Mouse (Mus musculus) layer of hippocampus, adult 9-10 months (tissue): ENCODE results near the gene Igsf9.
A peak's percentile ranks its signal among the peaks of the same experiment; 100 is the strongest.

ENCODE experiments used
- DNase-seq: peaks from one replicate; pipeline ENCODE4 v3.0.0; 2022; ENCODE audit warnings: low spot score

Gene Igsf9

DNA sequence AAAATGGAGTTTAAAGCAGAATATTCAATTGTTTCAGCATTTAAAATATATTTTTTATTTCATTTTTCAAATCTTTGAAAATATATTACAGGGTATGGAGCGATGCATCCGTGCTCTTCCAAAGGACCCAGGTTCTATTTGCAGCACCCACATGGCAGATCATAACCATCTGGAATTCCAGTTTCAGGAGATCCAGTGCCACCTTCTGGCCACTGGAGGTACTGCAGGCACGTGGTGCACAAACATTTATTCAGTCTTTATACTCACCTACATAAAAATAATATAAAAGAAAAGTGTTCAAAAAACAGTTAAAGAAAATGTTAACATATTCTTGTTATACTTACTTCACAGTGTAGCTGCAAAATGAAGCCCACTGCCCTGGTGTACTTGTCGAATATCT, 36.4 kb downstream of the Igsf9 start:
- DNase-seq, result no peak

DNA sequence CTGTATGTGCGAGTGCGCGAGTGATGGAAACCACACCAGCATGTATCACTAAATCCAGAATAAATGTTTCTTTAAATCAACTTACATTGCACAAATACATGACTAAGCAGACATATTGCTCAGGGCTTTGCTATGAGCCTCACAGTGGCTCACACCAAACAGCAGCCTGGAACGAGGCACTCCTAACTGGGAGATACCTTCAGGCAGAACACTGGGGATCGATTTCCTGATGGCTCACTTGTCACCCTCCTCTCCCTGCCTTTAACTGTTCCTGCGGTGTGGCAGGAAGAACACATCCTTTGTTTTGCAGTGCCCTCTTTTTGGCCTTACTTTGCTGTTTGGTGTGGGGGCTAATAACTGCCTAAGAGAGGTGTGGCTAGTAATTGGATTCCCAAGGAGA, 38.1 kb downstream of the Igsf9 start:
- DNase-seq, result no peak

- no peak for DNase-seq
These were observed 39.2 kb downstream of the Igsf9 start, which contains the start of gene Cfap45 for GRCm38 (mm10) chr1:172520576-172521440. TSS of gene Cfap45 (plus strand) at chr1:172520801.

DNA sequence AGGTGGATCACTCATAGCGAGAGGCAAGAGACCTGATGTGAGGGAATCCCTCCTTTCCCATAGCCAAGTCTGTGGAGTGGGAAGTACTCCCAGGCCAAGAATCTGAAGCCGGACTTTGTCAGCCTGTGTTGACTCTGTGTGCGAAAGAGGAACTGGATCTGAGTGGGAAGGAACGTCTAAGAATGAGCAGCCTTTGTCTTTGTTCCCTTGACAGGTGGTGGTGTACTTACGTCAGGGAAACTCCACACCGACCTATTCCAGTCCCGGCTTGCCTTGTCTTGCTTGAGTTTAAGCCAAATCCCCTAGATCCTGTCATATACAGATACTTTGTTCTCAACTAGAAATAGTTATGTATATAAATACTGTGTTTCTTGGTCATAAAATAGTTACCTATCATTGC, 40.9 kb downstream of the Igsf9 start:
- DNase-seq, result no peak

- no peak for DNase-seq
These were observed 42.1 kb downstream of the Igsf9 start for GRCm38 (mm10) chr1:172523699-172524101.

DNA sequence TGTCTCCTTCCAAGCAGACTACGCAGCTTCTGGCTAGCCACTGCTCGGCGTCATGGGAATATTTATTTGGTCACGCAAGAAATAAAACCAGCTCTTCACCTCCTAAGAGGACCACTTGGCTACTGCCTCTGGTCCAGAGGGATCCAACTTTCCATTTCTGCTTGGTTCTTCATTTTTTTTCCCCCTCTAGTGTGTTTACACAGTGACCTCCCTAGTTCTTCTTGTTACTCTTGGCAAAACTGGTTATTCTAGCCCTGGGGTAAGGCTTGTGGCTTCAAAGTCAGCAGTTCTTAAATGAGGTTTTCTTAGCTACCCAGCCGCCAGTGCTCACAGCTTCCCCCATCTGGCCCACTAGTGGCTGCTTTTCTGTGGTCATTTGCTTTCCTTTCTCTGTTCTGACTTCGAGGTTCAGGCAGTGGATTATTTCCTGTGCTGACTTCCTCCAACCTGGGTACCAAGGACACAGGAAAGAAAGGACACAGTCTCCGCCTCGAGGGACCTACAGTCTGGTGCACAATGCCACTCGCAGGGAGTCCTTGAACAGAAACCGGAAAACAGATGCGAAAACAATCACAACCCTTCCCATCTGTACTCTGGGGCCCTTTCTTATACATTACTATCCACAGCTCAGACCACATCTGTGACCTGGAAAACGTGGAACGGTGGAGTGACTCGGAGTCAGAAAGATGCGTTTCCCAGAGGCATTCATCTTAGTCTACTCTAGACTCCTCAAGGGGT, 43.6 kb downstream of the Igsf9 start:
- no peak for DNase-seq

GRCm38 (mm10) chr1:172525971-172526370, 44.4 kb downstream of the Igsf9 start:
- DNase-seq, result no peak

DNA sequence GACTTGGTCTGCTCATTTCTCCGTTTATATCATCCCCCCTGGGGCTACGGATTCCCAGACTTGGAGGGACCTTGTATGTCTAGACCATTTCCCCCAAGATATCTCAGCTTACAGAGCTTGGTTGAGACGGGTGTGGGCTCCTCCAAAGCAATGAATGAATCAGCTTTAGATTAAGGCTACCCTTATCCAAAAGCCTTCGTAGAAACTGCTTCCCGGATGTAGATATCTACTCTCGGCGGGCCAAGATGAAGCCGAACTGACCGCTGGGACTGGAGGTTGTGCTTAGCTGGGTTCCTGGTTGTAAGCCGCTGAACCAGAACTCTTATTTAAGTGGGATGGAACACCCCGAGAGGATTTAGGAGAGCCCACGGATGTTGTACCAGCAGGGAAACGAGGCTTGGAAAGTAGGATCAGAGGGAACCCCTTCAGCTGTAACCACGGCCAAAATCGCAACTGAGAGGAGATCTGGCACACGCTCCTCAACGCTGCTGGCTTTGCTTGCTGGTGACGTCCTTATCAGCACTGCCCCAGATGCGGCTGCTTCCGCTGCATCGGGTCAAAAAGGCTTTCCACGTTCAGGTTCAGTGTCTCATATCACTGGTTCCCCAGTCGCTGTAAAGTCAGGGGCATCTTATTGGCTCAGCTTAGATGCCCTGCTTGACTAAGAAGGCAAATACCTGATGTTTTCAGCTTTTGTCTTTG, 44.9 kb downstream of the Igsf9 start:
- DNase-seq, result no peak

DNA sequence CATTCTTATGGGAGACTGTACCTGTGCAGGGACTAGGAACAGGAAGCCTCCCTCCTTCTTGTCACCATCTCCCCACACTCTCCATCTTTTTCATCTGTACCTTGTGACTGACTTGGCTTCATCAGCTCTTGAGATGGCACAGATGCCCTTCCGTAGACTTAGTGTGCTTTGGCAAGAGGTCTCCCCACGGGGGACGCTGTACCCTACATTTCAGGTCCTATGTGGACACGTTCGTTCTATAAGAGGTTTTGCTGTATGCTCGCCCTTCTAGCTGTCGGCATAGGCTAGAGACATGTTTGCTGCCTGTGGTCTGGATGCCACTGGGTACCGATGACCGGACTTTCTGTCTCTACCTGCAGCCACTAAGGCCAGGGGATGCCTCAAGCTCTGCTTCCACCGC, 45.8 kb downstream of the Igsf9 start:
- no peak for DNase-seq

GRCm38 (mm10) chr1:172528701-172529100, 47.1 kb downstream of the Igsf9 start:
- DNase-seq, result peak; percentile 79

- no peak for DNase-seq
These were observed 49.1 kb downstream of the Igsf9 start for GRCm38 (mm10) chr1:172530544-172531220.

DNA sequence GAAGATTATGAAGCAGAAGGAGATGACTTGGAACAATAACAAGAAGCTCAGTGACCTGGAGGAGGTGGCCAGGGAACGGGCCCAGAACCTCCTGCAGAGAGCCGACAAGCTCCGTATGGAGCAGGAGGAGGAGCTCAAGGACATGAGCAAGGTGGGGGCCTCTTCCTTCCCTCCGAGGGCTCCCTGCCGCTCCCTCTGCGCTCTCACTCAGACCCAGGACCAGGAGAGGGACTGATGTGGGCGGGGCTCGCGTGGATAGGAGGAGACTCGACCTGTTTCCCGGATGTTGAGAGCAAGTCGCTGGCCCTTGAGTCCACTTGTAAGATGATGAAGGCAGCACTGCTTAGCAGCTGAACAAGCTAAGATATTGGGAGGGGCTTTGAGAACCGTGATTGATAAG, 51.0 kb downstream of the Igsf9 start:
- DNase-seq, result no peak

DNA sequence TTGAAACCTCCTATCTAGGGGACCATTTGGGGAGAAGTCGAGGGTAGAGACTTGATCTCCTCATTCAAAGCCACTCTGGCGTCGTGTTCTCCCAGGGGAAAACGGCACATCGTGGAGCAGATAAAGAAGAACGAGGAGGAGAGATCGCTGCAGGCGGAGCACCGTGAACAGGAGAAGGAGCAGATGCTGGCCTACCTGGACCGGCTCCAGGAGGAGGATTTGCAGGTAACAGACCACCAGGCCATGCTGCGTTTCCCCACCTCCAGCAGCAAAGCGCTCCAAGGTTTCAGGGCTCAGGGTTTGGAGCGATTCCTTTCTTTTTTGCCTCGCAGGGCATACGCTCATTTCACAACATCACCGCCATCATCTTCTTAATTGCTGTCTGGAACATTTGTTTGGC, 53.5 kb downstream of the Igsf9 start:
- no peak for DNase-seq

- DNase-seq, result no peak
These were observed 58.2 kb downstream of the Igsf9 start for GRCm38 (mm10) chr1:172539827-172540226.

- DNase-seq, result no peak
These were observed 58.8 kb downstream of the Igsf9 start for GRCm38 (mm10) chr1:172540283-172540820.

DNA sequence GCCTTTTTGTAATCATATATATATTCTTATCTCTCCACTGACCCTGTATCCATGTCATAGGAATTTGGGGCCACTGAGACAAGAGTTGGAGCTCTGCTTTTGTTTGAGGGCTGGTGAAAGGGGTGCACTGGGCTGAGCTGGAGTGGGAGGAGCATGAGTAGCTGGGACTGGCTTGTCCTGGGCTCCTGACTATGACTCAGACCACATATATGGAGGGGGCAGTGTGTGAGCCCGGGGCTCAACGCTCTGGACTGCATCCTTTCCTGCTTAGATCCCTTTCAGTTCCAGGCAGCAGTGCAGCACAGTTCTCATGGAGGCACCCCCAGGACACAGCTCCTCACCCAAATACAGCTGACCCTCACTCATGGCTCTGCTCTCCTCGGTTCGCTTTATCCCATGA, 64.5 kb downstream of the Igsf9 start:
- no peak for DNase-seq
